Mouse (Mus musculus): ENCODE data around the gene Gm47985. TPM values are rescaled to one million over a fixed set of nuclear protein-coding genes. Genes with fewer than 3 reads are reported as not detected.

The Gm47985 gene
- polyA plus RNA-seq, 1 experiment = 2.2 TPM

- no peak for TF ChIP-seq CTCF (IDR thresholded peaks at IDR 0.05; ENCODE audit: control insufficient read depth, insufficient read depth, insufficient replicate concordance, low read depth, low read length)
- no peak for TF ChIP-seq POLR2A (IDR thresholded peaks at IDR 0.05; ENCODE audit: control insufficient read depth, low read depth, low read length)
- H3K27me3 ChIP-seq (ENCODE audit: control insufficient read depth, insufficient read depth, low read length) = no peaks in the 10 kb centered on the region
- no peaks in the 10 kb centered on the region for H3K4me1 ChIP-seq (ENCODE audit: control insufficient read depth, insufficient read depth, low read length)
- H3K4me3 ChIP-seq (ENCODE audit: control insufficient read depth, low read depth, low read length) = no peak overlapping the region
- no peak overlapping the region for H3K27ac ChIP-seq (ENCODE audit: control insufficient read depth, insufficient read depth, low read depth, low read length)
- no peaks in the 10 kb centered on the region for H3K36me3 ChIP-seq (ENCODE audit: control insufficient read depth, insufficient read depth, low read length)
These were observed 23.4 kb upstream of the Gm47985 start for GRCm38 (mm10) chr1:151158857-151159510.

GRCm38 (mm10) chr1:151166031-151166430 is 16.3 kb upstream of the Gm47985 start:
- TF ChIP-seq CTCF (IDR thresholded peaks at IDR 0.05; ENCODE audit: control insufficient read depth, insufficient read depth, insufficient replicate concordance, low read depth, low read length) (no peak), POLR2A (IDR thresholded peaks at IDR 0.05; ENCODE audit: control insufficient read depth, low read depth, low read length) (no peak)
- H3K27me3 ChIP-seq (ENCODE audit: control insufficient read depth, insufficient read depth, low read length) = no peaks in the 10 kb centered on the region
- H3K4me3 ChIP-seq (ENCODE audit: control insufficient read depth, low read depth, low read length) = no peak overlapping the region
- no peak overlapping the region for H3K27ac ChIP-seq (ENCODE audit: control insufficient read depth, insufficient read depth, low read depth, low read length)
- no peaks in the 10 kb centered on the region for H3K36me3 ChIP-seq (ENCODE audit: control insufficient read depth, insufficient read depth, low read length)
- H3K4me1 ChIP-seq (ENCODE audit: control insufficient read depth, insufficient read depth, low read length) = no peaks in the 10 kb centered on the region

GRCm38 (mm10) chr1:151167297-151168047 is 14.9 kb upstream of the Gm47985 start:
- no peak overlapping the region for H3K27ac ChIP-seq (ENCODE audit: control insufficient read depth, insufficient read depth, low read depth, low read length)
- TF ChIP-seq CTCF (IDR thresholded peaks at IDR 0.05; ENCODE audit: control insufficient read depth, insufficient read depth, insufficient replicate concordance, low read depth, low read length) (no peak), POLR2A (IDR thresholded peaks at IDR 0.05; ENCODE audit: control insufficient read depth, low read depth, low read length) (no peak)
- H3K4me1 ChIP-seq (ENCODE audit: control insufficient read depth, insufficient read depth, low read length) = no peaks in the 10 kb centered on the region
- no peak overlapping the region for H3K4me3 ChIP-seq (ENCODE audit: control insufficient read depth, low read depth, low read length)
- H3K36me3 ChIP-seq (ENCODE audit: control insufficient read depth, insufficient read depth, low read length) = no peaks in the 10 kb centered on the region
- no peaks in the 10 kb centered on the region for H3K27me3 ChIP-seq (ENCODE audit: control insufficient read depth, insufficient read depth, low read length)

GRCm38 (mm10) chr1:151168637-151169036 is 13.7 kb upstream of the Gm47985 start:
- Histone ChIP-seq H3K27ac (ENCODE audit: control insufficient read depth, insufficient read depth, low read depth, low read length) (no peak overlapping the region), H3K36me3 (ENCODE audit: control insufficient read depth, insufficient read depth, low read length) (no peaks in the 10 kb centered on the region)

GRCm38 (mm10) chr1:151171572-151172461 is 10.5 kb upstream of the Gm47985 start:
- TF ChIP-seq POLR2A (IDR thresholded peaks at IDR 0.05; ENCODE audit: control insufficient read depth, low read depth, low read length) (no peak), CTCF (IDR thresholded peaks at IDR 0.05; ENCODE audit: control insufficient read depth, insufficient read depth, insufficient replicate concordance, low read depth, low read length) (no peak)
- Histone ChIP-seq H3K27me3 (ENCODE audit: control insufficient read depth, insufficient read depth, low read length) (no peaks in the 10 kb centered on the region), H3K4me3 (ENCODE audit: control insufficient read depth, low read depth, low read length) (no peak overlapping the region), H3K36me3 (ENCODE audit: control insufficient read depth, insufficient read depth, low read length) (no peaks in the 10 kb centered on the region), H3K27ac (ENCODE audit: control insufficient read depth, insufficient read depth, low read depth, low read length) (no peak overlapping the region), H3K4me1 (ENCODE audit: control insufficient read depth, insufficient read depth, low read length) (no peaks in the 10 kb centered on the region; the same call in 1 of the 2 replicates)

More at GRCm38 (mm10) chr1:151168637-151169036, 13.7 kb upstream of the Gm47985 start:
- Histone ChIP-seq H3K27me3 (ENCODE audit: control insufficient read depth, insufficient read depth, low read length) (no peaks in the 10 kb centered on the region), H3K4me1 (ENCODE audit: control insufficient read depth, insufficient read depth, low read length) (no peaks in the 10 kb centered on the region), H3K4me3 (ENCODE audit: control insufficient read depth, low read depth, low read length) (no peak overlapping the region)
- no peak for TF ChIP-seq CTCF (IDR thresholded peaks at IDR 0.05; ENCODE audit: control insufficient read depth, insufficient read depth, insufficient replicate concordance, low read depth, low read length)
- TF ChIP-seq POLR2A (IDR thresholded peaks at IDR 0.05; ENCODE audit: control insufficient read depth, low read depth, low read length) = no peak

- Histone ChIP-seq H3K4me1 (ENCODE audit: control insufficient read depth, insufficient read depth, low read length) (peaks cover 4% of the 10 kb centered on the region), H3K36me3 (ENCODE audit: control insufficient read depth, insufficient read depth, low read length) (no peaks in the 10 kb centered on the region), H3K27me3 (ENCODE audit: control insufficient read depth, insufficient read depth, low read length) (no peaks in the 10 kb centered on the region), H3K27ac (ENCODE audit: control insufficient read depth, insufficient read depth, low read depth, low read length) (peak overlapping the region; percentile 63), H3K4me3 (ENCODE audit: control insufficient read depth, low read depth, low read length) (peak overlapping the region; percentile 80)
- TF ChIP-seq CTCF (IDR thresholded peaks at IDR 0.05; ENCODE audit: control insufficient read depth, insufficient read depth, insufficient replicate concordance, low read depth, low read length) = no peak
- TF ChIP-seq POLR2A (IDR thresholded peaks at IDR 0.05; ENCODE audit: control insufficient read depth, low read depth, low read length) = no peak
These were observed 5.1 kb upstream of the Gm47985 start for GRCm38 (mm10) chr1:151177030-151177936.
